Comparison of ENCODE assay signal across 10 mouse cellular contexts in the genomic region with DNA sequence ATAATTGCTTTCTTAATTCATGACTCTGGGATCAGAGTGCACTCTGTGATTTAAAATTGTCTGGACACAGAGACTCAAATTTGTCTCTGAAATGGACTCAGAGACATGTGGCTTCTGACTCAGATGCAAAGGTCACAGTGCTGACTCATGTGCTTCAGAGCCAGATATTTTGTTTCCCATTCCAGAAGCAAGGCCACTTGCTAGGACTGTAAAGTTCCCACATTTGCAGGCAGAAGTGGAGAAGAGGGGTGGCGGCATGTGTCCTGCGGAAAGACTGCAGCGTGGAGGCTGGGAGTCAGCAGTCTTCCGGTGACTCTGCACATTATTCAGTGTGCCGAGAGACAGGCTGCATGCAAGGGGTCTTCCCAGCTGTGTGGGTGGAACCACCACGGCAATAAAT.
DNase-seq lines count a peak whose midpoint lies in the region; ATAC-seq and TF ChIP-seq lines count a peak whose summit lies in the region.
"Had no signal": no experiment of that assay in that cellular context is flagged by ENCODE, and none has a peak within 500 bp of the region (broad histone marks: within the 10 kb centered on the region; RNA-seq: fewer than 3 reads in every experiment).

No protein-coding gene starts in this region.

- WGBS in intestine, embryonic 16.5 days: 53% methylated on average over 6 of the region's 6 CpGs
- 62% methylated on average over 6 of the region's 6 CpGs for WGBS in intestine, postnatal 0 days
- 80% methylated on average over 6 of the region's 6 CpGs for WGBS in forebrain, postnatal 0 days

- no peak overlapping the region for H3K4me3 ChIP-seq in intestine, embryonic 16.5 days (ENCODE audit: low read length)
- no peak overlapping the region for H3K4me3 ChIP-seq in intestine, postnatal 0 days (ENCODE audit: low read depth, low read length)
- H3K4me3 ChIP-seq in forebrain, postnatal 0 days (ENCODE audit: low read depth, low read length): no peak overlapping the region
- H3K4me3 ChIP-seq: liver, embryonic 15.5 days; neural tube, embryonic 12.5 days had no signal

- ATAC-seq in intestine, embryonic 16.5 days: peak; percentile 33; the same call in 1 of the 2 replicates
- ATAC-seq in intestine, postnatal 0 days: no peak
- ATAC-seq in forebrain, postnatal 0 days: no peak

- H3K27ac ChIP-seq in intestine, embryonic 16.5 days (ENCODE audit: low read length): no peak overlapping the region
- H3K27ac ChIP-seq in intestine, postnatal 0 days (ENCODE audit: low read depth, low read length): no peak overlapping the region
- no peak overlapping the region for H3K27ac ChIP-seq in forebrain, postnatal 0 days (ENCODE audit: low read depth, low read length)
- H3K27ac ChIP-seq: liver, embryonic 15.5 days; neural tube, embryonic 12.5 days had no signal

- H3K27me3 ChIP-seq in intestine, embryonic 16.5 days (replicated peaks; ENCODE audit: control insufficient read depth, insufficient read depth, low read length): no peaks in the 10 kb centered on the region
- no peaks in the 10 kb centered on the region for H3K27me3 ChIP-seq in intestine, postnatal 0 days (replicated peaks; ENCODE audit: control insufficient read depth, insufficient read depth, low read length)
- H3K27me3 ChIP-seq in forebrain, postnatal 0 days (ENCODE audit: insufficient read depth, low read length): no peaks in the 10 kb centered on the region
- H3K27me3 ChIP-seq: liver, embryonic 15.5 days; neural tube, embryonic 12.5 days had no signal

- H3K9ac ChIP-seq in intestine, embryonic 16.5 days (ENCODE audit: low read depth, low read length): no peak overlapping the region
- no peak overlapping the region for H3K9ac ChIP-seq in intestine, postnatal 0 days (ENCODE audit: low read depth, low read length)
- no peak overlapping the region for H3K9ac ChIP-seq in forebrain, postnatal 0 days
- H3K9ac ChIP-seq: liver, embryonic 15.5 days; neural tube, embryonic 12.5 days had no signal

- H3K4me1 ChIP-seq in intestine, embryonic 16.5 days (ENCODE audit: control insufficient read depth, insufficient read depth, low read length): no peaks in the 10 kb centered on the region
- 0 out of 2 replicates have a peak, but pooled peaks cover 3% of the 10 kb centered on the region for H3K4me1 ChIP-seq in intestine, postnatal 0 days (replicated peaks; ENCODE audit: control insufficient read depth, insufficient read depth, low read length)
- H3K4me1 ChIP-seq in forebrain, postnatal 0 days (ENCODE audit: insufficient read depth): no peaks in the 10 kb centered on the region
- H3K4me1 ChIP-seq: liver, embryonic 15.5 days; neural tube, embryonic 12.5 days had no signal

- H3K4me2 ChIP-seq in intestine, embryonic 16.5 days (ENCODE audit: low read depth, low read length): no peak overlapping the region
- no peak overlapping the region for H3K4me2 ChIP-seq in intestine, postnatal 0 days (replicated peaks; ENCODE audit: low read depth)
- H3K4me2 ChIP-seq in forebrain, postnatal 0 days (ENCODE audit: low read depth): no peak overlapping the region
- H3K4me2 ChIP-seq: liver, embryonic 15.5 days; neural tube, embryonic 12.5 days had no signal

- no peaks in the 10 kb centered on the region for H3K36me3 ChIP-seq in intestine, embryonic 16.5 days (ENCODE audit: control insufficient read depth, insufficient read depth, low read length)
- H3K36me3 ChIP-seq in intestine, postnatal 0 days (ENCODE audit: control insufficient read depth, insufficient read depth): no peaks in the 10 kb centered on the region
- H3K36me3 ChIP-seq in forebrain, postnatal 0 days (ENCODE audit: insufficient read depth): no peaks in the 10 kb centered on the region
- H3K36me3 ChIP-seq: liver, embryonic 15.5 days; neural tube, embryonic 12.5 days had no signal

- no peaks in the 10 kb centered on the region for H3K9me3 ChIP-seq in intestine, embryonic 16.5 days (ENCODE audit: control insufficient read depth, low read length)
- H3K9me3 ChIP-seq in intestine, postnatal 0 days (ENCODE audit: control insufficient read depth): no peaks in the 10 kb centered on the region
- no peaks in the 10 kb centered on the region for H3K9me3 ChIP-seq in forebrain, postnatal 0 days (ENCODE audit: low read length)
- H3K9me3 ChIP-seq: liver, embryonic 15.5 days; neural tube, embryonic 12.5 days had no signal

- peak; percentile 88 for DNase-seq in adipocyte (ENCODE audit: low spot score)
- DNase-seq in embryo, embryonic 9.5 days (ENCODE audit: extremely low spot score): peak; percentile 6
- DNase-seq in kidney, postnatal 14 days: peak; percentile 65
- DNase-seq in thymus, postnatal 10 days (ENCODE audit: low spot score in 2 of 2): no peak
- no peak for DNase-seq in forebrain, postnatal 0 days
- DNase-seq in layer of hippocampus, postnatal 10 days (ENCODE audit: low spot score in 2 of 2): no peak

- no peak for TF ChIP-seq CTCF in intestine, postnatal 0 days (IDR thresholded peaks at IDR 0.05; ENCODE audit: low read depth)
- TF ChIP-seq CTCF in forebrain, postnatal 0 days (IDR thresholded peaks at IDR 0.05; ENCODE audit: low read depth): no peak

Comparison
In these comparisons a context has a peak if more than half of its experiments do, and no peak if none do; other contexts are left out.
1. DNase-seq: peak in adipocyte (single experiment), embryo, embryonic 9.5 days (single experiment) and kidney, postnatal 14 days (single experiment); none in thymus, postnatal 10 days (0 of 2), forebrain, postnatal 0 days (single experiment) and layer of hippocampus, postnatal 10 days (0 of 2).